Mouse (Mus musculus) CD4-positive naive resting alpha-beta T cell, adult 76 days (primary cell): ENCODE measurements around the gene Slc28a2. TPM values are rescaled to one million over a fixed set of nuclear protein-coding genes. Genes with fewer than 3 reads are reported as not detected.

Experiments used
- total RNA-seq: library from RNA; stranded (reverse); gene quantifications from one replicate; pipeline ENCODE4 v1.2.4, GENCODE M21; 2023

The Slc28a2 gene
- total RNA-seq = 106 TPM

DNA sequence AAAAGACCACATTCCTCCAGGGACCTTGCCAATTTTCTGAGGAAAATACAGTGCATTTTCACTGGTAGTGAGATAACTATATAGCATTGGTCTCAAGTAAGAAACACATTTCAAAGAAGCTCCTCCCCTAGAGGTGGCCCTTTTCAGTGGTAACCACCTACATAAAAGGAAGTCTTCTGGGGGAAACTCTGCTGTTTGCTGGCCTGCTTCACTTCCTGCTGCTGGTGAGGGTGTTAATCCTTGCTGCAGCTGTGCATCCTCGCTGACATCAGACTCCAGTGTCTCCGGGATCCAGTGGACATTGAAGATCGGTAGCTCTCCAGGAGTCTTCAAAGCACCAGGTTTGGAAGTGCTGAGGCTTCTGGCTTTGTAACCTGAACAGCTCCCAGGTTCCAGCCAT is at the start of gene Slc28a2:
Gene Slc28a2, plus strand, starts transcription at position 278 of the 400 bp plus-strand sequence.

DNA sequence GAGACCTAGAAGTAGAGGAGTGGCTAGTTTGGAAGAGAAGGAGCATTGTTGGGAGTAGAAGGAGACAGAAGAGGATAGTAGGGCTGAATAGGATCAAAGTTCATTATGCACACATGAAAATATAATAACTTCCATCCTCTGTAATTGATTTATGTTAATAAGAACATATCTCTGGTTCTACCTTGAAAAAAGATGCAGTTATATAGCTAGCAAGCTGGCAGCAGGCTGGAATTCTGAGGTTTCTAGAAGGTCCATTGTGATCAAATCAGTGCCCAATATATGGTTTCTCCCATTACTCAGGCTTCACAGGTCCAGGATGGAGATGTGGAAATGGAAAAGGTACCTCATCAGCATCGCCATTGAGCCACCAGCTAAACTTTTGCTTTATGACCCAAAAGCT is 58.4 kb downstream of the Slc28a2 start, which contains the start of gene Gm14085:
Gene Gm14085, plus strand, starts transcription at position 301 of the 400 bp plus-strand sequence.

Other genes with a start within 250 kb of the Slc28a2 start
- gene Patl2, start 240.3 kb upstream of the Slc28a2 start, total RNA-seq = not detected
- gene Terb2, start 240.2 kb upstream of the Slc28a2 start, total RNA-seq = not detected
- gene Sord, start 191.7 kb upstream of the Slc28a2 start, total RNA-seq = 5.2 TPM
- not detected for gene Duox2, start 128.0 kb upstream of the Slc28a2 start, total RNA-seq
- gene Duoxa2, start 127.6 kb upstream of the Slc28a2 start, total RNA-seq = 0.47 TPM
- gene Duoxa1, start 112.7 kb upstream of the Slc28a2 start, total RNA-seq = not detected
- not detected for gene Duox1, start 110.8 kb upstream of the Slc28a2 start, total RNA-seq
- 9.7 TPM for gene Shf, start 57.3 kb upstream of the Slc28a2 start, total RNA-seq
- 30.5 TPM for gene Gm14085, start 58.5 kb downstream of the Slc28a2 start, total RNA-seq
- 0.94 TPM for gene Gatm, start 184.8 kb downstream of the Slc28a2 start, total RNA-seq
- gene AA467197, start 210.5 kb downstream of the Slc28a2 start, total RNA-seq = not detected